Mouse (Mus musculus): ENCODE measurements around the gene Arhgef10l.

GRCm38 (mm10) chr4:140559862-140560261 is 106.0 kb downstream of the Arhgef10l start:
- TF ChIP-seq CTCF (IDR thresholded peaks at IDR 0.05; ENCODE audit: borderline replicate concordance, control insufficient read depth, extremely low read depth, insufficient read depth, low read length, poor library complexity): peak; percentile 41; the same call in 1 of the 2 replicates
- no peak for TF ChIP-seq POLR2A (IDR thresholded peaks at IDR 0.05; ENCODE audit: control insufficient read depth, extremely low read depth, insufficient read depth, low read length, poor library complexity)

Data from thymus, adult 2 months (tissue).